Mouse (Mus musculus): Measurements from ENCODE around the gene Top1. TPM values are rescaled to one million over a fixed set of nuclear protein-coding genes. Genes with fewer than 3 reads are reported as not detected.

Gene Top1
- total and polyA plus RNA-seq, 2 experiments = 6.2 to 26.1 TPM

DNA sequence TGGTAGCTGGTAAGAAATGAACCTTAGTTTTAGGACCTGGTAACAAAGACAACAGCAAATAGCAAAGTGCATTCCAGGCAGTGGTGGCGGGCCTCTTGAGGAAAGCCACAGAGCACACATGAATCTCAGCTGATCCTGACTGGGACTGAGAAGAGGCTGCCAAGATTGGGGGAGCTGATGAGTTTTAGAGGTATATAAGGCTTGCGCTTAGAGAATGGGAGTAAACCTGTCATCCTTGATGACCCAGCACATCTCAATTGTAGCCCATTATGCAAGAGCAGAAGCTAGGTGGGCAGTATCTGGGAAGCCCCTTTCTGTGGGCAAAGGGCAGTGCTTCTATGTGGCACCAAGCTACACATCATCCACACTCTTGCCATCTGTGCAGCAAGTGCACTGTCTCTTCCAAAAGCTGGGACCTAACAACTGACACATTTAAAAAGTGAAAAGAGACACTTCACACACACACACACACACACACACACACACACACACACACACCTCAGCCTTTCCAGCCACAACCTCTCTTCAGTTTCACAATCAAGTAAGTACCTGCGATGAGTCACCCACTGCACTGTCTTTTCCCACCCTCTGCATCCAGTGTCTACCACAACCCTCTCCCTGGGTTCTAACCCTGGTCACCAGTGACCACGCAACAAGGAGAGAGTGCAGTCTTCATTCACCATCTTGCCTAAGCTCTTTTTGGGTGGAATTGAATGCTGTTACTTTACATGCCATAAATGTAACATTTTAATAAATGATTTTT is 78.1 kb downstream of the Top1 start:
- no peak overlapping the region for H3K9ac ChIP-seq (ENCODE audit: low read depth, low read length)
- no peak overlapping the region for H3K4me3 ChIP-seq (ENCODE audit: insufficient read depth, low read depth, low read length)
- no peaks in the 10 kb centered on the region for H3K27me3 ChIP-seq (ENCODE audit: control insufficient read depth, insufficient read depth, low read length)
- no peaks in the 10 kb centered on the region for H3K4me1 ChIP-seq (ENCODE audit: control insufficient read depth, insufficient read depth, low read length)
- no peaks in the 10 kb centered on the region for H3K79me2 ChIP-seq (ENCODE audit: control insufficient read depth, insufficient read depth, low read length)
- H3K27ac ChIP-seq (replicated peaks; ENCODE audit: insufficient read depth, low read depth, low read length) = no peak overlapping the region
- H3K36me3 ChIP-seq (ENCODE audit: control insufficient read depth, insufficient read depth, low read length) = peaks cover 40% of the 10 kb centered on the region
- WGBS = 92% methylated on average over 4 of the region's 4 CpGs
- no peak for DNase-seq (ENCODE audit: extremely low read depth, low read depth, low spot score)
- no peak for TF ChIP-seq POLR2A (IDR thresholded peaks at IDR 0.05; ENCODE audit: extremely low read depth, insufficient read depth, low read length)
- TF ChIP-seq CTCF (IDR thresholded peaks at IDR 0.05; ENCODE audit: low read depth, low read length) = no peak

DNA sequence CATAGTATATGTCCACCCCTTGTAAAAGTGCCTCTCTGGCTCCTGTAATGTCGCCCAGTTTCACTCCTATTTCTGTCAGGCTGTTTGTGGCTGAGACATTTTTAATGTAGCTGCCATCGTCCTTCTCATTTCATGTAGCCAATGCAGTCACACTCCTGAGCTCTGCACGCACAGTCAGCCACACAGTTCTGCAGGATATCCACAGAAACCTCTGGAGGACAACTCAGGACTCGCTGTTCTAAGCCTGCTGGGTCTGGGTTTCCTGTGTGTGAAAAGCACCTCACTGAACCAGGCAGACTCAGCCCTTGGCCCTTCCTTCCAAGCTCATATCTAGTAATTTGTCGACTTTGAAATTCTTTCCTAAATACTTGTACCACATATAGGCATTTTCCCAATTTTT is 78.8 kb downstream of the Top1 start:
- Histone ChIP-seq H3K36me3 (ENCODE audit: control insufficient read depth, insufficient read depth, low read length) (peaks cover 33% of the 10 kb centered on the region), H3K4me1 (ENCODE audit: control insufficient read depth, insufficient read depth, low read length) (0 out of 2 replicates have a peak, but pooled peaks cover under 1% of the 10 kb centered on the region), H3K9ac (ENCODE audit: low read depth, low read length) (no peak overlapping the region), H3K4me3 (ENCODE audit: insufficient read depth, low read depth, low read length) (no peak overlapping the region), H3K27ac (replicated peaks; ENCODE audit: insufficient read depth, low read depth, low read length) (no peak overlapping the region), H3K79me2 (ENCODE audit: control insufficient read depth, insufficient read depth, low read length) (no peaks in the 10 kb centered on the region), H3K27me3 (ENCODE audit: control insufficient read depth, insufficient read depth, low read length) (no peaks in the 10 kb centered on the region)
- 86% methylated on average over 5 of the region's 5 CpGs for WGBS
- DNase-seq (ENCODE audit: extremely low read depth, low read depth, low spot score) = no peak
- no peak for TF ChIP-seq POLR2A (IDR thresholded peaks at IDR 0.05; ENCODE audit: extremely low read depth, insufficient read depth, low read length)
- TF ChIP-seq CTCF (IDR thresholded peaks at IDR 0.05; ENCODE audit: low read depth, low read length) = no peak

GRCm38 (mm10) chr2:160725877-160726864 is 80.5 kb downstream of the Top1 start:
- H3K36me3 ChIP-seq (ENCODE audit: control insufficient read depth, insufficient read depth, low read length) = peaks cover 20% of the 10 kb centered on the region
- H3K4me1 ChIP-seq (ENCODE audit: control insufficient read depth, insufficient read depth, low read length) = peaks cover 10% of the 10 kb centered on the region; the same call in 1 of the 2 replicates
- TF ChIP-seq POLR2A (IDR thresholded peaks at IDR 0.05; ENCODE audit: extremely low read depth, insufficient read depth, low read length) (no peak), CTCF (IDR thresholded peaks at IDR 0.05; ENCODE audit: low read depth, low read length) (no peak)
- no peaks in the 10 kb centered on the region; the same call in 1 of the 2 replicates for H3K79me2 ChIP-seq (ENCODE audit: control insufficient read depth, insufficient read depth, low read length)
- no peak overlapping the region for H3K9ac ChIP-seq (ENCODE audit: low read depth, low read length)
- H3K27me3 ChIP-seq (ENCODE audit: control insufficient read depth, insufficient read depth, low read length) = no peaks in the 10 kb centered on the region
- H3K27ac ChIP-seq (replicated peaks; ENCODE audit: insufficient read depth, low read depth, low read length) = peak overlapping the region; percentile 5; the same call in 1 of the 2 replicates
- 77% methylated on average over 6 of the region's 6 CpGs for WGBS
- no peak overlapping the region for H3K4me3 ChIP-seq (ENCODE audit: insufficient read depth, low read depth, low read length)
- DNase-seq (ENCODE audit: extremely low read depth, low read depth, low spot score) = peak; percentile 34

DNA sequence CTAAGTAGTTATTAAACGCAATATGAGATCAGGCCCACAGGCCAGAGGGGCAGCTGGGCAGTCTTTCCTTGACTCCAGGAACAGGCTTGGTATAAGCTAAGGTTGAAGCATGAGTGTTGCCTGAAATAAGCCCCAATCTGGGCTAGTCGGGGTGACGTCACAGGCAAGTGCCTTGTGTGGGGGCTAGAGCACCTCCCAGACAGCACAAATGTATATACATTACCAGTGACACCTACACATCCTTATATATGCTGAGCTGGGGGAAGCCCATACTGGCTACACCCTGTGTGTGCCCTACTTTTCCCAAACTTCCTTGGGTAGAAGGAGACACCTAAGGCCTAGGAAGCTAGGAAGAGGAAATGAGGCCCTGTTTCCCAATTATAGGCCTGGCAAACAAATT is 83.3 kb downstream of the Top1 start:
- 94% methylated on average over 3 of the region's 3 CpGs for WGBS
- Histone ChIP-seq H3K9ac (ENCODE audit: low read depth, low read length) (no peak overlapping the region), H3K27ac (replicated peaks; ENCODE audit: insufficient read depth, low read depth, low read length) (peak overlapping the region; percentile 32), H3K79me2 (ENCODE audit: control insufficient read depth, insufficient read depth, low read length) (peaks cover 19% of the 10 kb centered on the region), H3K27me3 (ENCODE audit: control insufficient read depth, insufficient read depth, low read length) (no peaks in the 10 kb centered on the region), H3K4me1 (ENCODE audit: control insufficient read depth, insufficient read depth, low read length) (peaks cover 23% of the 10 kb centered on the region), H3K4me3 (ENCODE audit: insufficient read depth, low read depth, low read length) (no peak overlapping the region), H3K36me3 (ENCODE audit: control insufficient read depth, insufficient read depth, low read length) (peaks cover 5% of the 10 kb centered on the region; the same call in 1 of the 2 replicates)
- no peak for DNase-seq (ENCODE audit: extremely low read depth, low read depth, low spot score)
- no peak for TF ChIP-seq POLR2A (IDR thresholded peaks at IDR 0.05; ENCODE audit: extremely low read depth, insufficient read depth, low read length)
- TF ChIP-seq CTCF (IDR thresholded peaks at IDR 0.05; ENCODE audit: low read depth, low read length) = no peak

- no peaks in the 10 kb centered on the region for H3K27me3 ChIP-seq (ENCODE audit: control insufficient read depth, insufficient read depth, low read length)
- peak; percentile 54 for DNase-seq (ENCODE audit: extremely low read depth, low read depth, low spot score)
- H3K36me3 ChIP-seq (ENCODE audit: control insufficient read depth, insufficient read depth, low read length) = peaks cover 2% of the 10 kb centered on the region; the same call in 1 of the 2 replicates
- 22% methylated on average over 2 of the region's 2 CpGs for WGBS
- TF ChIP-seq CTCF (IDR thresholded peaks at IDR 0.05; ENCODE audit: low read depth, low read length) = no peak
- H3K4me3 ChIP-seq (ENCODE audit: insufficient read depth, low read depth, low read length) = no peak overlapping the region
- peak overlapping the region; percentile 32 for H3K27ac ChIP-seq (replicated peaks; ENCODE audit: insufficient read depth, low read depth, low read length)
- peaks cover 27% of the 10 kb centered on the region for H3K4me1 ChIP-seq (ENCODE audit: control insufficient read depth, insufficient read depth, low read length)
- no peak overlapping the region for H3K9ac ChIP-seq (ENCODE audit: low read depth, low read length)
- H3K79me2 ChIP-seq (ENCODE audit: control insufficient read depth, insufficient read depth, low read length) = peaks cover 22% of the 10 kb centered on the region
These were observed 83.7 kb downstream of the Top1 start for GRCm38 (mm10) chr2:160729436-160729835.

Measured in liver, adult 2 months (tissue).